Comparison of ENCODE assay signal across 9 mouse cellular contexts in genomic region chr10:93672646-93673479, GRCm38 (mm10). TPM values are rescaled to one million over a fixed set of nuclear protein-coding genes. Genes with fewer than 3 reads are reported as not detected.
DNase-seq lines count a peak whose midpoint lies in the region; ATAC-seq and TF ChIP-seq lines count a peak whose summit lies in the region.
"Had no signal": no experiment of that assay in that cellular context is flagged by ENCODE, and none has a peak within 500 bp of the region (broad histone marks: within the 10 kb centered on the region; RNA-seq: fewer than 3 reads in every experiment).

No protein-coding gene starts in this region.

- no peaks in the 10 kb centered on the region for H3K36me3 ChIP-seq in embryonic facial prominence, embryonic 15.5 days
- H3K36me3 ChIP-seq in liver, postnatal 0 days (replicated peaks; ENCODE audit: insufficient read depth, low read length), result no peaks in the 10 kb centered on the region
- peaks cover 11% of the 10 kb centered on the region; the same call in 1 of the 2 replicates for H3K36me3 ChIP-seq in midbrain, embryonic 13.5 days
- H3K36me3 ChIP-seq: limb, embryonic 15.5 days had no signal

- 67% methylated on average over 22 of the region's 22 CpGs for WGBS in embryonic facial prominence, embryonic 15.5 days
- WGBS in liver, postnatal 0 days (ENCODE audit: insufficient replicate concordance), result 48% methylated on average over 22 of the region's 22 CpGs
- 88% methylated on average over 22 of the region's 22 CpGs for whole genome bisulfite sequencing in midbrain, embryonic 13.5 days

- no peak overlapping the region for H3K4me3 ChIP-seq in embryonic facial prominence, embryonic 15.5 days (replicated peaks)
- no peak overlapping the region for H3K4me3 ChIP-seq in liver, postnatal 0 days (ENCODE audit: low read depth, low read length)
- no peak overlapping the region for H3K4me3 ChIP-seq in midbrain, embryonic 13.5 days (replicated peaks)
- H3K4me3 ChIP-seq: limb, embryonic 15.5 days had no signal

- no peak overlapping the region for H3K27ac ChIP-seq in embryonic facial prominence, embryonic 15.5 days (replicated peaks)
- H3K27ac ChIP-seq in liver, postnatal 0 days (ENCODE audit: low read depth), result peak overlapping the region; percentile 32; the same call in 1 of the 2 replicates
- H3K27ac ChIP-seq in midbrain, embryonic 13.5 days, result no peak overlapping the region
- H3K27ac ChIP-seq: limb, embryonic 15.5 days had no signal

- H3K4me1 ChIP-seq in embryonic facial prominence, embryonic 15.5 days, result no peaks in the 10 kb centered on the region
- peaks cover 13% of the 10 kb centered on the region for H3K4me1 ChIP-seq in liver, postnatal 0 days (ENCODE audit: insufficient read depth)
- H3K4me1 ChIP-seq in midbrain, embryonic 13.5 days (replicated peaks), result no peaks in the 10 kb centered on the region
- H3K4me1 ChIP-seq: limb, embryonic 15.5 days had no signal

- ATAC-seq in embryonic facial prominence, embryonic 15.5 days (ENCODE audit: insufficient number of reproducible peaks, low FRiP score, low TSS enrichment, low read depth), result no peak
- peak; percentile 33; the same call in 1 of the 2 replicates for ATAC-seq in liver, postnatal 0 days
- no peak for ATAC-seq in midbrain, embryonic 13.5 days

- no peak for TF ChIP-seq CTCF in liver, postnatal 0 days (IDR thresholded peaks at IDR 0.05; ENCODE audit: low read depth)

- intact Hi-C loops in heart, postnatal 14 days (cut with DNase I), result no loop called here

- H3K4me2 ChIP-seq in embryonic facial prominence, embryonic 15.5 days (replicated peaks), result 0 out of 2 replicates have a peak overlapping the region, but pooled peaks have one; percentile 6
- peak overlapping the region; percentile 42 for H3K4me2 ChIP-seq in liver, postnatal 0 days (ENCODE audit: low read depth, low read length)
- no peak overlapping the region for H3K4me2 ChIP-seq in midbrain, embryonic 13.5 days (replicated peaks)
- H3K4me2 ChIP-seq: limb, embryonic 15.5 days had no signal

- no peaks in the 10 kb centered on the region for H3K27me3 ChIP-seq in embryonic facial prominence, embryonic 15.5 days
- H3K27me3 ChIP-seq in liver, postnatal 0 days (ENCODE audit: insufficient read depth, low read length), result no peaks in the 10 kb centered on the region
- H3K27me3 ChIP-seq in midbrain, embryonic 13.5 days, result no peaks in the 10 kb centered on the region
- H3K27me3 ChIP-seq: limb, embryonic 15.5 days had no signal

- no peak for TF ChIP-seq EP300 in liver, postnatal 0 days (IDR thresholded peaks at IDR 0.05; ENCODE audit: low read depth)

- H3K9me3 ChIP-seq in embryonic facial prominence, embryonic 15.5 days (replicated peaks), result no peaks in the 10 kb centered on the region
- H3K9me3 ChIP-seq in liver, postnatal 0 days (ENCODE audit: low read length), result no peaks in the 10 kb centered on the region
- H3K9me3 ChIP-seq in midbrain, embryonic 13.5 days, result no peaks in the 10 kb centered on the region
- H3K9me3 ChIP-seq: limb, embryonic 15.5 days had no signal

- H3K9ac ChIP-seq in embryonic facial prominence, embryonic 15.5 days, result no peak overlapping the region
- peak overlapping the region; percentile 36; the same call in 1 of the 2 replicates for H3K9ac ChIP-seq in liver, postnatal 0 days (replicated peaks)
- H3K9ac ChIP-seq in midbrain, embryonic 13.5 days (replicated peaks), result no peak overlapping the region
- H3K9ac ChIP-seq: limb, embryonic 15.5 days had no signal

- peak; percentile 46 for DNase-seq in CD4-positive, CD25-positive, alpha-beta regulatory T cell, adult 2 months (ENCODE audit: low read depth, low spot score)
- peak; percentile 38 to 48 for DNase-seq in heart, postnatal 14 days
- no peak for DNase-seq in liver, postnatal 0 days
- DNase-seq in urinary bladder, postnatal 14 days (ENCODE audit: low spot score), result no peak
- DNase-seq in natural killer cell, adult 2 months (ENCODE audit: low spot score in 2 of 2), result no peak
- DNase-seq in kidney, adult 11 months, result no peak

RNA-seq across cellular contexts. Expression of gene Ntn4, which starts 32.4 kb away (rescaled TPM):
- 1.1 TPM in 2 replicates for polyA plus RNA-seq in embryonic facial prominence, embryonic 15.5 days (2015; fragmentation: Nextera tagmentation; extraction: Ambion mirVana)
- 10 to 100 TPM; 18.0 to 18.4 TPM for total RNA-seq in heart, postnatal 14 days (2021)
- polyA plus RNA-seq in liver, postnatal 0 days (2015; fragmentation: Nextera tagmentation; extraction: Ambion mirVana), result 0.39 and 0.74 TPM in 2 replicates
- 2.0 and 2.1 TPM in 2 replicates for polyA plus RNA-seq in midbrain, embryonic 13.5 days (2015; fragmentation: Nextera tagmentation; extraction: Ambion mirVana)

Comparison
In these comparisons a context has a peak if more than half of its experiments do, and no peak if none do; other contexts are left out.
1. DNase-seq: peak in CD4-positive, CD25-positive, alpha-beta regulatory T cell, adult 2 months (single experiment) and heart, postnatal 14 days (2 of 2); none in liver, postnatal 0 days (single experiment), urinary bladder, postnatal 14 days (single experiment), natural killer cell, adult 2 months (0 of 2) and kidney, adult 11 months (single experiment).